7 mouse cellular contexts compared by ENCODE assay signal in genomic region chr7:140880865-140881515, GRCm38 (mm10). TPM values are rescaled to one million over a fixed set of nuclear protein-coding genes. Genes with fewer than 3 reads are reported as not detected.
DNase-seq lines count a peak whose midpoint lies in the region; ATAC-seq and TF ChIP-seq lines count a peak whose summit lies in the region.

No protein-coding gene starts in this region.

- peak overlapping the region; percentile 52 for H3K4me2 ChIP-seq in CH12.LX (ENCODE audit: insufficient read depth, low read depth, poor library complexity, severe bottlenecking)
- H3K4me2 ChIP-seq in heart, postnatal 0 days (ENCODE audit: low read depth, low read length), result peak overlapping the region; percentile 89
- peak overlapping the region; percentile 91 for H3K4me2 ChIP-seq in liver, embryonic 12.5 days

- no peak overlapping the region for H3K27ac ChIP-seq in CH12.LX (ENCODE audit: insufficient read depth, low read depth)
- peak overlapping the region; percentile 86 for H3K27ac ChIP-seq in heart, postnatal 0 days (ENCODE audit: low read depth)
- H3K27ac ChIP-seq in liver, embryonic 12.5 days, result peak overlapping the region; percentile 90

- WGBS in heart, postnatal 0 days, result 6% methylated on average over 8 of the region's 8 CpGs
- 8% methylated on average over 8 of the region's 8 CpGs for WGBS in liver, embryonic 12.5 days (ENCODE audit: insufficient replicate concordance)

- no peak for TF ChIP-seq CTCF in CH12.LX (conservative IDR thresholded peaks at IDR 0.05 in 1 of 2, IDR thresholded peaks at IDR 0.05 in 1 of 2; ENCODE audit: low read depth in 2 of 2, low read length in 2 of 2)
- TF ChIP-seq CTCF in heart, postnatal 0 days (IDR thresholded peaks at IDR 0.05; ENCODE audit: low read depth), result no peak

- peaks cover 11 to 45% of the 10 kb centered on the region in 2 experiments for H3K36me3 ChIP-seq in CH12.LX (replicated peaks in 1 of 2; ENCODE audit: control insufficient read depth in 1 of 2, insufficient read depth in 1 of 2, low read length in 1 of 2)
- peaks cover 33% of the 10 kb centered on the region for H3K36me3 ChIP-seq in heart, postnatal 0 days (replicated peaks; ENCODE audit: control insufficient read depth, insufficient read depth, low read length)
- peaks cover 49% of the 10 kb centered on the region for H3K36me3 ChIP-seq in liver, embryonic 12.5 days

- H3K4me3 ChIP-seq in CH12.LX (replicated peaks in 1 of 3; ENCODE audit: low read depth in 2 of 3, low read length in 2 of 3, poor library complexity in 1 of 3), result peak overlapping the region; percentile 87 to 91 (median 91)
- peak overlapping the region; percentile 96 for H3K4me3 ChIP-seq in heart, postnatal 0 days (ENCODE audit: low read depth, low read length)
- H3K4me3 ChIP-seq in liver, embryonic 12.5 days, result peak overlapping the region; percentile 99

- no peak for TF ChIP-seq RAD21 in CH12.LX (IDR thresholded peaks at IDR 0.05; ENCODE audit: low read depth, low read length)

- dilution Hi-C loops in CH12.LX (cut with MboI; ENCODE audit: extremely low pct_ligation_motif_present, extremely low pct_unique_long_range_greater_than_20kb, low sequenced_read_pairs), result no loop called here

- DNase-seq in 416B (ENCODE audit: low read depth) (peak; percentile 95), CH12.LX (ENCODE audit: extremely low read depth) (peak; percentile 27)
- peak; percentile 48 for DNase-seq in heart, postnatal 0 days (ENCODE audit: low spot score)
- DNase-seq in cerebellum, adult 11 months, result no peak
- no peak for DNase-seq in thymus, postnatal 14 days
- no peak for DNase-seq in adrenal gland, postnatal 14 days

- no peak for TF ChIP-seq POLR2A in CH12.LX (IDR thresholded peaks at IDR 0.05; ENCODE audit: low read depth, low read length)

- peaks cover 20 to 58% of the 10 kb centered on the region in 2 experiments for H3K4me1 ChIP-seq in CH12.LX (ENCODE audit: control insufficient read depth in 1 of 2, insufficient read depth in 2 of 2)
- H3K4me1 ChIP-seq in heart, postnatal 0 days (ENCODE audit: control insufficient read depth, insufficient read depth), result peaks cover 13% of the 10 kb centered on the region
- peaks cover 43% of the 10 kb centered on the region for H3K4me1 ChIP-seq in liver, embryonic 12.5 days

- ATAC-seq in heart, postnatal 0 days (ENCODE audit: insufficient read depth, low read depth), result 0 out of 2 replicates have a peak, but pooled peaks have one; percentile 22
- no peak for ATAC-seq in liver, embryonic 12.5 days

- in situ Hi-C loops in CH12.LX (cut with MboI; ENCODE audit: low pct_ligation_motif_present, low pct_unique_long_range_greater_than_20kb, low sequenced_read_pairs), result no loop called here

- H3K9me3 ChIP-seq in CH12.LX (replicated peaks; ENCODE audit: low read length), result no peaks in the 10 kb centered on the region
- H3K9me3 ChIP-seq in heart, postnatal 0 days (replicated peaks; ENCODE audit: control insufficient read depth, low read length), result no peaks in the 10 kb centered on the region
- no peaks in the 10 kb centered on the region for H3K9me3 ChIP-seq in liver, embryonic 12.5 days (replicated peaks)

- TF ChIP-seq EP300 in CH12.LX (IDR thresholded peaks at IDR 0.05; ENCODE audit: low read length), result no peak
- TF ChIP-seq EP300 in heart, postnatal 0 days (IDR thresholded peaks at IDR 0.05; ENCODE audit: low read depth), result no peak

- no peaks in the 10 kb centered on the region for H3K27me3 ChIP-seq in CH12.LX (replicated peaks)
- no peaks in the 10 kb centered on the region for H3K27me3 ChIP-seq in heart, postnatal 0 days (ENCODE audit: control insufficient read depth, insufficient read depth, low read length)
- no peaks in the 10 kb centered on the region for H3K27me3 ChIP-seq in liver, embryonic 12.5 days (replicated peaks)

- H3K79me2 ChIP-seq in CH12.LX (replicated peaks; ENCODE audit: control insufficient read depth, extremely low read depth, insufficient read depth, poor library complexity, severe bottlenecking), result peaks cover 29% of the 10 kb centered on the region

- H3K9ac ChIP-seq in CH12.LX (ENCODE audit: insufficient read depth, low read depth), result peak overlapping the region; percentile 75
- peak overlapping the region; percentile 75 for H3K9ac ChIP-seq in heart, postnatal 0 days (replicated peaks; ENCODE audit: low read depth, low read length)
- H3K9ac ChIP-seq in liver, embryonic 12.5 days, result peak overlapping the region; percentile 88

TF ChIP-seq in CH12.LX, 34 proteins besides CTCF, POLR2A, EP300 and RAD21:
- peak; percentile 48; the same call in 1 of the 2 replicates for TF ChIP-seq MAX (IDR thresholded peaks at IDR 0.05; ENCODE audit: low read length)
- peak; percentile 82 for TF ChIP-seq ZNF384 (IDR thresholded peaks at IDR 0.05; ENCODE audit: low read depth, low read length)
- no peak for TF ChIP-seq MAZ (IDR thresholded peaks at IDR 0.05; ENCODE audit: low read depth, low read length)
- TF ChIP-seq BHLHE40 (IDR thresholded peaks at IDR 0.05; ENCODE audit: low read depth, low read length), result 0 out of 2 replicates have a peak, but pooled peaks have one; percentile 32

RNA-seq across cellular contexts. Expression of gene Psmd13, which starts 0.8 kb away (rescaled TPM):
- total RNA-seq in CH12.LX (2012; rRNA removed) (165 and 189 TPM in 2 replicates), CH12.LX (2014; rRNA removed) (166 and 168 TPM in 2 replicates)
- polyA plus RNA-seq in CH12.LX (2012; ENCODE audit: insufficient read length, low read depth), result 185 and 245 TPM in 2 replicates
- total RNA-seq in heart, postnatal 0 days (2014; rRNA removed; ENCODE audit: low replicate concordance), result 72.6 and 84.3 TPM in 2 replicates
- polyA plus RNA-seq in heart, postnatal 0 days (2015; fragmentation: Nextera tagmentation; extraction: Ambion mirVana), result 172 and 185 TPM in 2 replicates
- 204 and 213 TPM in 2 replicates for polyA plus RNA-seq in liver, embryonic 12.5 days (2016; fragmentation: Nextera tagmentation; extraction: Ambion mirVana)
- 114 TPM in 2 replicates for total RNA-seq in adrenal gland, postnatal 14 days (2021)

RNA-seq across cellular contexts. Expression of gene Sirt3, which starts 1.1 kb away (rescaled TPM):
- total RNA-seq in CH12.LX (2012; rRNA removed), result 17.8 and 23.7 TPM in 2 replicates
- 14.9 and 16.6 TPM in 2 replicates for total RNA-seq in CH12.LX (2014; rRNA removed)
- polyA plus RNA-seq in CH12.LX (2012; ENCODE audit: insufficient read length, low read depth), result 10.3 and 12.6 TPM in 2 replicates
- total RNA-seq in heart, postnatal 0 days (2014; rRNA removed; ENCODE audit: low replicate concordance), result 89.4 and 105 TPM in 2 replicates
- polyA plus RNA-seq in heart, postnatal 0 days (2015; fragmentation: Nextera tagmentation; extraction: Ambion mirVana), result 76.1 and 78.0 TPM in 2 replicates
- 16.0 and 18.1 TPM in 2 replicates for polyA plus RNA-seq in liver, embryonic 12.5 days (2016; fragmentation: Nextera tagmentation; extraction: Ambion mirVana)
- 63.5 and 64.7 TPM in 2 replicates for total RNA-seq in adrenal gland, postnatal 14 days (2021)

RNA-seq across cellular contexts. Expression of gene Cox8b, which starts 19.3 kb away (rescaled TPM):
- total RNA-seq in CH12.LX (2012; rRNA removed) (not detected in 2 replicates), CH12.LX (2014; rRNA removed) (not detected in 2 replicates)
- polyA plus RNA-seq in CH12.LX (2012; ENCODE audit: insufficient read length, low read depth), result not detected in 2 replicates
- total RNA-seq in heart, postnatal 0 days (2014; rRNA removed; ENCODE audit: low replicate concordance), result 425 and 483 TPM in 2 replicates
- polyA plus RNA-seq in heart, postnatal 0 days (2015; fragmentation: Nextera tagmentation; extraction: Ambion mirVana), result 1,841 and 1,871 TPM in 2 replicates
- not detected in 2 replicates for polyA plus RNA-seq in liver, embryonic 12.5 days (2016; fragmentation: Nextera tagmentation; extraction: Ambion mirVana)
- 3,010 and 3,145 TPM in 2 replicates for total RNA-seq in adrenal gland, postnatal 14 days (2021)

RNA-seq across cellular contexts. Expression of gene Bet1l, which starts 23.6 kb away (rescaled TPM):
- total RNA-seq in CH12.LX (2012; rRNA removed) (13.8 and 16.7 TPM in 2 replicates), CH12.LX (2014; rRNA removed) (11.6 and 13.1 TPM in 2 replicates)
- polyA plus RNA-seq in CH12.LX (2012; ENCODE audit: insufficient read length, low read depth), result 24.3 and 25.1 TPM in 2 replicates
- total RNA-seq in heart, postnatal 0 days (2014; rRNA removed; ENCODE audit: low replicate concordance), result 13.9 and 14.8 TPM in 2 replicates
- 29.6 and 32.0 TPM in 2 replicates for polyA plus RNA-seq in heart, postnatal 0 days (2015; fragmentation: Nextera tagmentation; extraction: Ambion mirVana)
- polyA plus RNA-seq in liver, embryonic 12.5 days (2016; fragmentation: Nextera tagmentation; extraction: Ambion mirVana), result 17.4 and 18.0 TPM in 2 replicates
- 27.4 and 32.1 TPM in 2 replicates for total RNA-seq in adrenal gland, postnatal 14 days (2021)

RNA-seq across cellular contexts. Expression of gene Ric8a, which starts 24.2 kb away (rescaled TPM):
- total RNA-seq in CH12.LX (2012; rRNA removed), result 66.5 and 80.9 TPM in 2 replicates
- total RNA-seq in CH12.LX (2014; rRNA removed), result 53.2 and 54.2 TPM in 2 replicates
- 56.4 and 61.9 TPM in 2 replicates for polyA plus RNA-seq in CH12.LX (2012; ENCODE audit: insufficient read length, low read depth)
- 37.2 and 73.8 TPM in 2 replicates for total RNA-seq in heart, postnatal 0 days (2014; rRNA removed; ENCODE audit: low replicate concordance)
- 27.5 and 27.8 TPM in 2 replicates for polyA plus RNA-seq in heart, postnatal 0 days (2015; fragmentation: Nextera tagmentation; extraction: Ambion mirVana)
- polyA plus RNA-seq in liver, embryonic 12.5 days (2016; fragmentation: Nextera tagmentation; extraction: Ambion mirVana), result 30.7 and 33.8 TPM in 2 replicates
- total RNA-seq in adrenal gland, postnatal 14 days (2021), result 44.8 and 61.1 TPM in 2 replicates

Comparison
In these comparisons a context has a peak if more than half of its experiments do, and no peak if none do; other contexts are left out.
1. DNase-seq: peak in 416B (single experiment), CH12.LX (single experiment) and heart, postnatal 0 days (single experiment); none in cerebellum, adult 11 months (single experiment), thymus, postnatal 14 days (single experiment) and adrenal gland, postnatal 14 days (single experiment).
2. RNA of gene Cox8b, which starts 19.3 kb away (total RNA-seq): 3,010 to 3,145 TPM in adrenal gland, postnatal 14 days and 425 to 483 TPM in heart, postnatal 0 days; not detected in CH12.LX; every median in the first group is over 100 times any median in the second.
3. Peak in every context shown above with its lines, with median percentiles within 50 percentile points of each other: H3K4me2 ChIP-seq, H3K4me3 ChIP-seq and H3K9ac ChIP-seq.